Mouse (Mus musculus) cerebellum, adult (tissue): ENCODE results near the gene Atrx.
"Not testable (repeated sequence)": the region's sequence is repeated elsewhere in the genome, so short reads cannot be mapped to it uniquely, and the experiment has no call there.

Experiments
- ATAC-seq: cut with Nextera tagmentation; 2 replicates; pipeline ENCODE4 v1.9.2; 2017; ENCODE audit warnings: mild to moderate bottlenecking, moderate library complexity, mixed read lengths; ENCODE audit not compliant: insufficient number of reproducible peaks, low FRiP score, low TSS enrichment

Atrx gene

GRCm38 (mm10) chrX:105928861-105929477 lies at the start of gene Atrx:
Gene Atrx, minus strand, starts transcription at chrX:105929403.
- ATAC-seq = peak; percentile 97

- ATAC-seq = not testable (repeated sequence)
Observed at GRCm38 (mm10) chrX:105957091-105957490, 27.9 kb upstream of the Atrx start.

GRCm38 (mm10) chrX:105953999-105954398 lies 24.8 kb upstream of the Atrx start:
- no peak; the same call in 1 of the 2 replicates for ATAC-seq

- no peak for ATAC-seq
Observed at GRCm38 (mm10) chrX:105946357-105946756, 17.2 kb upstream of the Atrx start.

- ATAC-seq = no peak
Observed at GRCm38 (mm10) chrX:105939245-105939644, 10.0 kb upstream of the Atrx start.

GRCm38 (mm10) chrX:105937736-105938135 lies 8.5 kb upstream of the Atrx start:
- ATAC-seq = no peak

GRCm38 (mm10) chrX:105934341-105934740 lies 5.1 kb upstream of the Atrx start:
- ATAC-seq = no peak

GRCm38 (mm10) chrX:105929478-105930038 lies 355 bp upstream of the Atrx start:
- ATAC-seq = 0 out of 2 replicates have a peak, but pooled peaks have one; percentile 13

GRCm38 (mm10) chrX:105927941-105928860 lies 1.0 kb downstream of the Atrx start:
- ATAC-seq = 0 out of 2 replicates have a peak, but pooled peaks have one; percentile 13

- no peak for ATAC-seq
Observed at GRCm38 (mm10) chrX:105926121-105926735, 3.0 kb downstream of the Atrx start.

GRCm38 (mm10) chrX:105924326-105925070 lies 4.7 kb downstream of the Atrx start:
- ATAC-seq = no peak

GRCm38 (mm10) chrX:105923896-105924295 lies 5.3 kb downstream of the Atrx start:
- ATAC-seq = no peak

- ATAC-seq = not testable (repeated sequence)
Observed at GRCm38 (mm10) chrX:105922986-105923385, 6.2 kb downstream of the Atrx start.

GRCm38 (mm10) chrX:105921421-105921820 lies 7.8 kb downstream of the Atrx start:
- no peak for ATAC-seq

GRCm38 (mm10) chrX:105911728-105912127 lies 17.5 kb downstream of the Atrx start:
- no peak for ATAC-seq

GRCm38 (mm10) chrX:105901611-105902010 lies 27.6 kb downstream of the Atrx start:
- ATAC-seq = no peak

GRCm38 (mm10) chrX:105886921-105887320 lies 42.3 kb downstream of the Atrx start:
- ATAC-seq = no peak

- no peak for ATAC-seq
Observed at GRCm38 (mm10) chrX:105864367-105864766, 64.8 kb downstream of the Atrx start.

GRCm38 (mm10) chrX:105824462-105824861 lies 104.7 kb downstream of the Atrx start:
- ATAC-seq = no peak

GRCm38 (mm10) chrX:105794806-105795403 lies 134.3 kb downstream of the Atrx start:
- no peak for ATAC-seq
